Mouse (Mus musculus) CD4-positive, CD25-positive, alpha-beta regulatory T cell, adult 4 months (primary cell): ENCODE results near the gene Bcl11a. TPM values are rescaled to one million over a fixed set of nuclear protein-coding genes. Genes with fewer than 3 reads are reported as not detected.
"Not testable (repeated sequence)": the region's sequence is repeated elsewhere in the genome, so short reads cannot be mapped to it uniquely, and the experiment has no call there.

Experiments
- ATAC-seq: one replicate; pipeline ENCODE4 v1.8.0; 2017
- polyA plus RNA-seq, 2 experiments: library from polyadenylated mRNA; unstranded; fragments of 100-300 nt; shearing (Covaris generic); gene quantifications; one replicate each; pipeline ENCODE4 v1.2.1; 2017

Bcl11a gene
- polyA plus RNA-seq, 2 experiments from 2014 or later, result 0.23 to 0.79 TPM

- ATAC-seq, result no peak
Observed at GRCm38 (mm10) chr11:24101625-24102024, 23.8 kb downstream of the Bcl11a start.

GRCm38 (mm10) chr11:24102372-24102771, 24.5 kb downstream of the Bcl11a start:
- no peak for ATAC-seq

GRCm38 (mm10) chr11:24103128-24103742, 25.4 kb downstream of the Bcl11a start:
- no peak for ATAC-seq

- ATAC-seq, result no peak
Observed at GRCm38 (mm10) chr11:24107414-24107813, 29.6 kb downstream of the Bcl11a start.

- ATAC-seq, result no peak
Observed at GRCm38 (mm10) chr11:24108974-24109373, 31.1 kb downstream of the Bcl11a start.

- ATAC-seq, result no peak
Observed at GRCm38 (mm10) chr11:24109388-24109787, 31.5 kb downstream of the Bcl11a start.

GRCm38 (mm10) chr11:24110113-24110512, 32.3 kb downstream of the Bcl11a start:
- ATAC-seq, result no peak

GRCm38 (mm10) chr11:24111720-24112119, 33.9 kb downstream of the Bcl11a start:
- ATAC-seq, result no peak

GRCm38 (mm10) chr11:24115017-24115752, 37.3 kb downstream of the Bcl11a start:
- ATAC-seq, result no peak

- ATAC-seq, result no peak
Observed at GRCm38 (mm10) chr11:24116041-24116440, 38.2 kb downstream of the Bcl11a start.

- no peak for ATAC-seq
Observed at GRCm38 (mm10) chr11:24116582-24117318, 38.9 kb downstream of the Bcl11a start.

- ATAC-seq, result no peak
Observed at GRCm38 (mm10) chr11:24121136-24121535, 43.3 kb downstream of the Bcl11a start.

- ATAC-seq, result no peak
Observed at GRCm38 (mm10) chr11:24122899-24123298, 45.0 kb downstream of the Bcl11a start.

GRCm38 (mm10) chr11:24123991-24124390, 46.1 kb downstream of the Bcl11a start:
- ATAC-seq, result no peak

GRCm38 (mm10) chr11:24125098-24125497, 47.2 kb downstream of the Bcl11a start:
- ATAC-seq, result no peak

GRCm38 (mm10) chr11:24128001-24128400, 50.1 kb downstream of the Bcl11a start:
- no peak for ATAC-seq

- ATAC-seq, result not testable (repeated sequence)
Observed at GRCm38 (mm10) chr11:24128880-24129279, 51.0 kb downstream of the Bcl11a start.

GRCm38 (mm10) chr11:24129358-24130185, 51.7 kb downstream of the Bcl11a start:
- no peak for ATAC-seq

- no peak for ATAC-seq
Observed at GRCm38 (mm10) chr11:24130186-24130760, 52.4 kb downstream of the Bcl11a start.

- no peak for ATAC-seq
Observed at GRCm38 (mm10) chr11:24131818-24132217, 54.0 kb downstream of the Bcl11a start.

GRCm38 (mm10) chr11:24132358-24132757, 54.5 kb downstream of the Bcl11a start:
- ATAC-seq, result no peak

GRCm38 (mm10) chr11:24132853-24133252, 55.0 kb downstream of the Bcl11a start:
- ATAC-seq, result no peak
